Mouse (Mus musculus) ovary, adult 10 weeks (tissue): Measurements from ENCODE around the gene Cops4. TPM values are rescaled to one million over a fixed set of nuclear protein-coding genes. Genes with fewer than 3 reads are reported as not detected.

ENCODE experiments used
- polyA plus RNA-seq: library from polyadenylated mRNA; stranded (reverse); fragments of 350-450 nt; fragmentation: Illumina TruSeq; extraction: RNeasy Lipid Tissue Mini Kit (QIAGEN cat#74804); gene quantifications from one replicate; pipeline ENCODE4 v1.2.3, GENCODE M21; 2014

Gene Cops4
- polyA plus RNA-seq: 115 TPM

GRCm38 (mm10) chr5:100518049-100519026, at the start of gene Cops4:
Gene Cops4, plus strand, starts transcription at chr5:100518309.

GRCm38 (mm10) chr5:100500458-100500961, 17.6 kb upstream of the Cops4 start, which contains the start of gene Lin54:
Gene Lin54, minus strand, starts transcription at chr5:100500639.

GRCm38 (mm10) chr5:100572069-100572468, 54.0 kb downstream of the Cops4 start, which contains the start of gene Plac8:
Gene Plac8, minus strand, starts transcription at chr5:100572245.

Other genes with a start within 250 kb of the Cops4 start
- 285 TPM for gene Sec31a, start 102.1 kb upstream of the Cops4 start, polyA plus RNA-seq
- 35.0 TPM for gene Lin54, start 17.7 kb upstream of the Cops4 start, polyA plus RNA-seq
- gene Plac8, start 53.9 kb downstream of the Cops4 start, polyA plus RNA-seq: 14.1 TPM
- gene Coq2, start 156.8 kb downstream of the Cops4 start, polyA plus RNA-seq: 11.1 TPM
- gene Hpse, start 201.4 kb downstream of the Cops4 start, polyA plus RNA-seq: 3.1 TPM